Mouse (Mus musculus) neural tube, embryonic 13.5 days (tissue): ENCODE results near the gene Asb18. TPM values are rescaled to one million over a fixed set of nuclear protein-coding genes. Genes with fewer than 3 reads are reported as not detected.
A peak's percentile ranks its signal among the peaks of the same experiment; 100 is the strongest.

Experiments
- ATAC-seq: fragments of 200-750 bp; cut with Nextera tagmentation; 2 replicates; pipeline ENCODE4 v1.8.0; 2017; ENCODE audit warnings: low read depth, mild to moderate bottlenecking, moderate TSS enrichment, moderate library complexity
- H3K27ac ChIP-seq: fragments of 300-500 bp; sonication (generic); replicated peaks from 2 replicates; pipeline ENCODE4 v1.5.1; 2015; ENCODE audit warnings: moderate library complexity, mild to moderate bottlenecking, inconsistent platforms
- H3K27me3 ChIP-seq: fragments of 300-500 bp; sonication (generic); 2 replicates; pipeline ENCODE4 v1.6.1; 2015; ENCODE audit warnings: mild to moderate bottlenecking, inconsistent platforms
- H3K36me3 ChIP-seq: fragments of 300-500 bp; sonication (generic); 2 replicates; pipeline ENCODE4 v1.6.1; 2015; ENCODE audit warnings: mild to moderate bottlenecking, inconsistent platforms
- H3K4me1 ChIP-seq: fragments of 300-500 bp; sonication (generic); replicated peaks from 2 replicates; pipeline ENCODE4 v1.6.1; 2015; ENCODE audit warnings: inconsistent platforms
- H3K4me2 ChIP-seq: fragments of 300-500 bp; sonication (generic); 2 replicates; pipeline ENCODE4 v1.6.1; 2015; ENCODE audit warnings: inconsistent platforms, mild to moderate bottlenecking, moderate library complexity
- H3K4me3 ChIP-seq: fragments of 300-500 bp; sonication (generic); 2 replicates; pipeline ENCODE4 v1.5.1; 2015; ENCODE audit warnings: mild to moderate bottlenecking, inconsistent platforms
- H3K9ac ChIP-seq: fragments of 300-500 bp; sonication (generic); 2 replicates; pipeline ENCODE4 v1.6.1; 2015; ENCODE audit warnings: moderate library complexity, mild to moderate bottlenecking, inconsistent platforms
- H3K9me3 ChIP-seq: fragments of 300-500 bp; sonication (generic); 2 replicates; pipeline ENCODE4 v1.6.1; 2016; ENCODE audit warnings: inconsistent platforms
- WGBS: fragments of 180-500 bp; shearing (Covaris S2); methylation state at CpG from one replicate; pipeline ENCODE4 v1.1.7; 2015; 5-methylcytosine and 5-hydroxymethylcytosine counted together
- polyA plus RNA-seq: library from polyadenylated mRNA; unstranded; fragments of >200 nt; fragmentation: Nextera tagmentation; extraction: Ambion mirVana; gene quantifications from 2 replicates; pipeline ENCODE4 v1.2.1, GENCODE M21; 2015

The Asb18 gene
- polyA plus RNA-seq, 1 experiment from 2014 or later = 0.71 TPM

- Histone ChIP-seq H3K4me3 (peak overlapping the region; percentile 58), H3K4me1 (peaks cover 34% of the 10 kb centered on the region), H3K4me2 (peak overlapping the region; percentile 91), H3K9ac (no peak overlapping the region), H3K27ac (no peak overlapping the region), H3K9me3 (no peaks in the 10 kb centered on the region), H3K27me3 (peaks cover 65% of the 10 kb centered on the region), H3K36me3 (no peaks in the 10 kb centered on the region)
- no peak for ATAC-seq
- 60% methylated on average over 10 of the region's 10 CpGs for WGBS
Observed at GRCm38 (mm10) chr1:89969072-89969713, 45.3 kb downstream of the Asb18 start.

- peaks cover 70% of the 10 kb centered on the region for H3K27me3 ChIP-seq
- peak overlapping the region; percentile 58 for H3K4me3 ChIP-seq
- WGBS = under 1% methylated on average over 81 of the region's 95 CpGs
- peaks cover 43% of the 10 kb centered on the region for H3K4me1 ChIP-seq
- peak overlapping the region; percentile 79 for H3K9ac ChIP-seq
- H3K4me2 ChIP-seq = peak overlapping the region; percentile 91
- peak overlapping the region; percentile 61 for H3K27ac ChIP-seq
- H3K9me3 ChIP-seq = no peaks in the 10 kb centered on the region
- H3K36me3 ChIP-seq = no peaks in the 10 kb centered on the region
- ATAC-seq = peak; percentile 51
Observed at GRCm38 (mm10) chr1:89968111-89968851, 46.2 kb downstream of the Asb18 start.

- Histone ChIP-seq H3K4me2 (peak overlapping the region; percentile 91), H3K9me3 (no peaks in the 10 kb centered on the region), H3K27me3 (peaks cover 74% of the 10 kb centered on the region), H3K27ac (peak overlapping the region; percentile 61; the same call in 1 of the 2 replicates), H3K4me1 (peaks cover 50% of the 10 kb centered on the region), H3K9ac (peak overlapping the region; percentile 79), H3K4me3 (peak overlapping the region; percentile 58), H3K36me3 (no peaks in the 10 kb centered on the region)
- WGBS = 13% methylated on average over 9 of the region's 9 CpGs
- peak; percentile 3; the same call in 1 of the 2 replicates for ATAC-seq
Observed at GRCm38 (mm10) chr1:89967585-89967984, 46.9 kb downstream of the Asb18 start.

- peak overlapping the region; percentile 1; the same call in 1 of the 2 replicates for H3K9ac ChIP-seq
- H3K4me3 ChIP-seq = no peak overlapping the region
- peaks cover 61% of the 10 kb centered on the region for H3K27me3 ChIP-seq
- ATAC-seq = peak; percentile 40; the same call in 1 of the 2 replicates
- peaks cover 61% of the 10 kb centered on the region for H3K4me1 ChIP-seq
- WGBS = 20% methylated on average over 12 of the region's 12 CpGs
- no peaks in the 10 kb centered on the region for H3K36me3 ChIP-seq
- no peaks in the 10 kb centered on the region for H3K9me3 ChIP-seq
- H3K4me2 ChIP-seq = no peak overlapping the region
- H3K27ac ChIP-seq = peak overlapping the region; percentile 49
Observed at GRCm38 (mm10) chr1:89964426-89964825, 50.0 kb downstream of the Asb18 start.

- no peaks in the 10 kb centered on the region for H3K36me3 ChIP-seq
- ATAC-seq = no peak
- peak overlapping the region; percentile 42 for H3K27ac ChIP-seq
- no peaks in the 10 kb centered on the region for H3K9me3 ChIP-seq
- peaks cover 50% of the 10 kb centered on the region for H3K4me1 ChIP-seq
- no peak overlapping the region for H3K4me2 ChIP-seq
- WGBS = 93% methylated on average over 2 of the region's 2 CpGs
- H3K9ac ChIP-seq = no peak overlapping the region
- H3K27me3 ChIP-seq = peaks cover 53% of the 10 kb centered on the region
- H3K4me3 ChIP-seq = no peak overlapping the region
Observed at GRCm38 (mm10) chr1:89963296-89963695, 51.2 kb downstream of the Asb18 start.

- Histone ChIP-seq H3K4me1 (peaks cover 40% of the 10 kb centered on the region), H3K4me3 (no peak overlapping the region), H3K27me3 (peaks cover 41% of the 10 kb centered on the region), H3K4me2 (peak overlapping the region; percentile 41), H3K36me3 (no peaks in the 10 kb centered on the region), H3K9me3 (no peaks in the 10 kb centered on the region), H3K9ac (peak overlapping the region; percentile 18; the same call in 1 of the 2 replicates), H3K27ac (peak overlapping the region; percentile 42)
- WGBS = 6% methylated on average over 13 of the region's 13 CpGs
- peak; percentile 41; the same call in 1 of the 2 replicates for ATAC-seq
Observed at GRCm38 (mm10) chr1:89962092-89962491, 52.4 kb downstream of the Asb18 start.

GRCm38 (mm10) chr1:89959393-89959792 is 55.1 kb downstream of the Asb18 start:
- H3K9me3 ChIP-seq = no peaks in the 10 kb centered on the region
- peaks cover 36% of the 10 kb centered on the region for H3K27me3 ChIP-seq
- no peak overlapping the region for H3K4me3 ChIP-seq
- ATAC-seq = no peak
- H3K27ac ChIP-seq = no peak overlapping the region
- H3K36me3 ChIP-seq = no peaks in the 10 kb centered on the region
- WGBS = 78% methylated on average over 4 of the region's 4 CpGs
- H3K4me2 ChIP-seq = no peak overlapping the region
- H3K9ac ChIP-seq = no peak overlapping the region
- peaks cover 29% of the 10 kb centered on the region for H3K4me1 ChIP-seq

- Histone ChIP-seq H3K4me2 (peak overlapping the region; percentile 72), H3K4me1 (peaks cover 32% of the 10 kb centered on the region), H3K9ac (no peak overlapping the region), H3K36me3 (no peaks in the 10 kb centered on the region), H3K27me3 (peaks cover 76% of the 10 kb centered on the region), H3K4me3 (no peak overlapping the region), H3K9me3 (no peaks in the 10 kb centered on the region), H3K27ac (no peak overlapping the region)
- 2% methylated on average over 16 of the region's 16 CpGs for WGBS
- peak; percentile 29; the same call in 1 of the 2 replicates for ATAC-seq
Observed at GRCm38 (mm10) chr1:89943202-89943601, 71.3 kb downstream of the Asb18 start.

- Histone ChIP-seq H3K4me3 (peak overlapping the region; percentile 39), H3K9me3 (no peaks in the 10 kb centered on the region), H3K9ac (peak overlapping the region; percentile 72), H3K36me3 (no peaks in the 10 kb centered on the region), H3K4me1 (peaks cover 32% of the 10 kb centered on the region), H3K27me3 (peaks cover 76% of the 10 kb centered on the region), H3K27ac (peak overlapping the region; percentile 90), H3K4me2 (peak overlapping the region; percentile 72)
- WGBS = 2% methylated on average over 15 of the region's 15 CpGs
- ATAC-seq = no peak
Observed at GRCm38 (mm10) chr1:89942395-89942976, 72.0 kb downstream of the Asb18 start.

GRCm38 (mm10) chr1:89941701-89942381 is 72.6 kb downstream of the Asb18 start:
- peak overlapping the region; percentile 90 for H3K27ac ChIP-seq
- H3K9ac ChIP-seq = peak overlapping the region; percentile 72
- H3K4me3 ChIP-seq = peak overlapping the region; percentile 39
- ATAC-seq = peak; percentile 68
- no peaks in the 10 kb centered on the region for H3K36me3 ChIP-seq
- H3K9me3 ChIP-seq = no peaks in the 10 kb centered on the region
- H3K27me3 ChIP-seq = peaks cover 76% of the 10 kb centered on the region
- H3K4me2 ChIP-seq = peak overlapping the region; percentile 72
- under 1% methylated on average over 40 of the region's 40 CpGs for WGBS
- peaks cover 32% of the 10 kb centered on the region for H3K4me1 ChIP-seq

- no peak for ATAC-seq
- Histone ChIP-seq H3K4me3 (peak overlapping the region; percentile 39; the same call in 1 of the 2 replicates), H3K27ac (peak overlapping the region; percentile 90), H3K9me3 (no peaks in the 10 kb centered on the region), H3K4me2 (peak overlapping the region; percentile 72), H3K9ac (no peak overlapping the region), H3K4me1 (peaks cover 36% of the 10 kb centered on the region), H3K27me3 (peaks cover 79% of the 10 kb centered on the region), H3K36me3 (no peaks in the 10 kb centered on the region)
- 9% methylated on average over 15 of the region's 15 CpGs for whole genome bisulfite sequencing
Observed at GRCm38 (mm10) chr1:89940961-89941524, 73.4 kb downstream of the Asb18 start.
